ENCODE assay signal across 22 mouse cellular contexts in genomic region chr9:69769949-69770585, GRCm38 (mm10). TPM values are rescaled to one million over a fixed set of nuclear protein-coding genes. Genes with fewer than 3 reads are reported as not detected.
DNase-seq lines count a peak whose midpoint lies in the region; ATAC-seq and TF ChIP-seq lines count a peak whose summit lies in the region.
"Had no signal": no experiment of that assay in that cellular context is flagged by ENCODE, and none has a peak within 500 bp of the region (broad histone marks: within the 10 kb centered on the region; RNA-seq: fewer than 3 reads in every experiment).

No protein-coding gene starts in this region.

- no peak overlapping the region for H3K9ac ChIP-seq in forebrain, postnatal 0 days
- no peak overlapping the region for H3K9ac ChIP-seq in forebrain, embryonic 11.5 days (ENCODE audit: low read length)
- H3K9ac ChIP-seq in midbrain, embryonic 12.5 days (replicated peaks): no peak overlapping the region
- H3K9ac ChIP-seq: embryonic facial prominence, embryonic 13.5 days; heart, embryonic 15.5 days; hindbrain, embryonic 13.5 days; intestine, embryonic 15.5 days had no signal

- no peak overlapping the region for H3K27ac ChIP-seq in forebrain, embryonic 10.5 days
- H3K27ac ChIP-seq in forebrain, postnatal 0 days (ENCODE audit: low read depth, low read length): no peak overlapping the region
- no peak overlapping the region for H3K27ac ChIP-seq in forebrain, embryonic 11.5 days (ENCODE audit: low read depth, low read length)
- H3K27ac ChIP-seq in midbrain, embryonic 12.5 days (replicated peaks): no peak overlapping the region
- H3K27ac ChIP-seq: embryonic facial prominence, embryonic 13.5 days; heart, embryonic 15.5 days; hindbrain, embryonic 13.5 days; intestine, embryonic 15.5 days; layer of hippocampus, adult 2 months had no signal

- no peaks in the 10 kb centered on the region for H3K36me3 ChIP-seq in forebrain, embryonic 10.5 days (replicated peaks)
- H3K36me3 ChIP-seq in forebrain, postnatal 0 days (ENCODE audit: insufficient read depth): no peaks in the 10 kb centered on the region
- no peaks in the 10 kb centered on the region for H3K36me3 ChIP-seq in E14TG2a.4 (ENCODE audit: insufficient read depth, low read length)
- H3K36me3 ChIP-seq in forebrain, embryonic 11.5 days (ENCODE audit: control insufficient read depth, insufficient read depth, low read length): no peaks in the 10 kb centered on the region
- H3K36me3 ChIP-seq in midbrain, embryonic 12.5 days: no peaks in the 10 kb centered on the region
- H3K36me3 ChIP-seq: embryonic facial prominence, embryonic 13.5 days; heart, embryonic 15.5 days; hindbrain, embryonic 13.5 days; intestine, embryonic 15.5 days had no signal

- DNase-seq in forebrain, embryonic 10.5 days (ENCODE audit: extremely low spot score, low spot score): peak; percentile 32
- no peak for DNase-seq in forebrain, postnatal 0 days
- DNase-seq in forebrain, embryonic 11.5 days (ENCODE audit: low spot score): peak; percentile 64
- no peak for DNase-seq in right cerebral cortex, postnatal 25 days
- DNase-seq in layer of hippocampus, postnatal 36 days: no peak
- no peak for DNase-seq in kidney, postnatal 10 days
- DNase-seq: adrenal gland, postnatal 10 days; cerebellum, adult 11-12 months; cerebellum, postnatal 25 days; heart, adult 18-20 months; lung, postnatal 14 days; thymus, postnatal 36 days had no signal

- H3K4me1 ChIP-seq in forebrain, embryonic 10.5 days: peaks cover 68% of the 10 kb centered on the region
- H3K4me1 ChIP-seq in forebrain, postnatal 0 days (ENCODE audit: insufficient read depth): no peaks in the 10 kb centered on the region
- H3K4me1 ChIP-seq in E14TG2a.4 (replicated peaks; ENCODE audit: low read depth, low read length): peaks cover 57% of the 10 kb centered on the region
- peaks cover 13% of the 10 kb centered on the region for H3K4me1 ChIP-seq in forebrain, embryonic 11.5 days (replicated peaks; ENCODE audit: control insufficient read depth, insufficient read depth, low read length)
- peaks cover 49% of the 10 kb centered on the region for H3K4me1 ChIP-seq in midbrain, embryonic 12.5 days
- H3K4me1 ChIP-seq: heart, embryonic 15.5 days; intestine, embryonic 15.5 days had no signal

- H3K27me3 ChIP-seq in forebrain, embryonic 10.5 days (ENCODE audit: poor library complexity, severe bottlenecking): peaks cover 98% of the 10 kb centered on the region
- peaks cover 94% of the 10 kb centered on the region for H3K27me3 ChIP-seq in forebrain, postnatal 0 days (ENCODE audit: insufficient read depth, low read length)
- peaks cover 84% of the 10 kb centered on the region for H3K27me3 ChIP-seq in E14TG2a.4 (ENCODE audit: insufficient read depth, low read length)
- peaks cover 77% of the 10 kb centered on the region for H3K27me3 ChIP-seq in forebrain, embryonic 11.5 days (ENCODE audit: control insufficient read depth, insufficient read depth, low read length)
- peaks cover 82% of the 10 kb centered on the region for H3K27me3 ChIP-seq in midbrain, embryonic 12.5 days

- no peak overlapping the region for H3K4me2 ChIP-seq in forebrain, postnatal 0 days (ENCODE audit: low read depth)
- H3K4me2 ChIP-seq in forebrain, embryonic 11.5 days (ENCODE audit: low read depth, low read length, severe bottlenecking): no peak overlapping the region
- peak overlapping the region; percentile 71 for H3K4me2 ChIP-seq in midbrain, embryonic 12.5 days (replicated peaks)
- H3K4me2 ChIP-seq: embryonic facial prominence, embryonic 13.5 days; heart, embryonic 15.5 days; intestine, embryonic 15.5 days had no signal

- WGBS in forebrain, embryonic 10.5 days: 1% methylated on average over 21 of the region's 21 CpGs
- 3% methylated on average over 21 of the region's 21 CpGs for WGBS in forebrain, postnatal 0 days
- 2% methylated on average over 21 of the region's 21 CpGs for WGBS in forebrain, embryonic 11.5 days
- WGBS in midbrain, embryonic 12.5 days: 5% methylated on average over 21 of the region's 21 CpGs

- TF ChIP-seq CTCF in forebrain, postnatal 0 days (IDR thresholded peaks at IDR 0.05; ENCODE audit: low read depth): no peak
- no peak for TF ChIP-seq CTCF in E14TG2a.4 (conservative IDR thresholded peaks at IDR 0.05; ENCODE audit: low read length)

- H3K4me3 ChIP-seq in forebrain, embryonic 10.5 days: no peak overlapping the region
- H3K4me3 ChIP-seq in forebrain, postnatal 0 days (ENCODE audit: low read depth, low read length): no peak overlapping the region
- H3K4me3 ChIP-seq in E14TG2a.4 (replicated peaks; ENCODE audit: low read length): 0 out of 2 replicates have a peak overlapping the region, but pooled peaks have one; percentile 23
- no peak overlapping the region for H3K4me3 ChIP-seq in forebrain, embryonic 11.5 days (ENCODE audit: low read depth, low read length)
- no peak overlapping the region for H3K4me3 ChIP-seq in midbrain, embryonic 12.5 days
- H3K4me3 ChIP-seq: embryonic facial prominence, embryonic 13.5 days; heart, embryonic 15.5 days; intestine, embryonic 15.5 days; layer of hippocampus, adult 2 months had no signal

- no peaks in the 10 kb centered on the region for H3K9me3 ChIP-seq in forebrain, embryonic 10.5 days
- no peaks in the 10 kb centered on the region for H3K9me3 ChIP-seq in forebrain, postnatal 0 days (ENCODE audit: low read length)
- H3K9me3 ChIP-seq in E14TG2a.4 (ENCODE audit: low read length): no peaks in the 10 kb centered on the region
- H3K9me3 ChIP-seq in forebrain, embryonic 11.5 days (ENCODE audit: control insufficient read depth, low read length): no peaks in the 10 kb centered on the region
- no peaks in the 10 kb centered on the region for H3K9me3 ChIP-seq in midbrain, embryonic 12.5 days
- H3K9me3 ChIP-seq: embryonic facial prominence, embryonic 13.5 days; heart, embryonic 15.5 days; hindbrain, embryonic 13.5 days; intestine, embryonic 15.5 days had no signal

- ATAC-seq in forebrain, postnatal 0 days: no peak
- no peak for ATAC-seq in forebrain, embryonic 11.5 days (replicated peaks; ENCODE audit: low FRiP score)
- no peak for ATAC-seq in midbrain, embryonic 12.5 days (ENCODE audit: low FRiP score, low read depth)
- ATAC-seq: intestine, embryonic 15.5 days had no signal

RNA-seq across cellular contexts. Expression of gene Foxb1, which starts 9.3 kb away (rescaled TPM):
- 2.4 and 3.4 TPM in 2 replicates for polyA plus RNA-seq in forebrain, embryonic 10.5 days (2016; fragmentation: Nextera tagmentation; extraction: Ambion mirVana)
- 2.5 and 8.7 TPM in 2 replicates for total RNA-seq in forebrain, postnatal 0 days (2014; rRNA removed)
- polyA plus RNA-seq in forebrain, postnatal 0 days (2015; fragmentation: Nextera tagmentation; extraction: Ambion mirVana): 0.47 and 2.0 TPM in 2 replicates
- 1.8 and 2.8 TPM in 2 replicates for polyA plus RNA-seq in forebrain, embryonic 11.5 days (2014; fragmentation: Nextera tagmentation; extraction: Ambion mirVana)
- 7.3 and 8.0 TPM in 2 replicates for polyA plus RNA-seq in midbrain, embryonic 12.5 days (2016; fragmentation: Nextera tagmentation; extraction: Ambion mirVana)
- total RNA-seq in layer of hippocampus, postnatal 36 days (2021): not detected
- total RNA-seq: adrenal gland, postnatal 10 days; gastrocnemius, adult 18-20 months; heart, adult 18-20 months; layer of hippocampus, adult 2 months; megakaryocyte-erythroid progenitor cell, adult 5-6 weeks had no signal
- polyA plus RNA-seq: heart, embryonic 15.5 days; intestine, embryonic 15.5 days; liver, embryonic 16.5 days had no signal

Comparison
In these comparisons a context has a peak if more than half of its experiments do, and no peak if none do; other contexts are left out.
1. DNase-seq: peak in forebrain, embryonic 10.5 days (single experiment) and forebrain, embryonic 11.5 days (single experiment); none in forebrain, postnatal 0 days (single experiment), right cerebral cortex, postnatal 25 days (single experiment), layer of hippocampus, postnatal 36 days (0 of 2) and kidney, postnatal 10 days (single experiment).